Mouse (Mus musculus) thymus, adult 2 months (tissue): ENCODE results near the gene Ldhc. TPM values are rescaled to one million over a fixed set of nuclear protein-coding genes. Genes with fewer than 3 reads are reported as not detected.
A peak's percentile ranks its signal among the peaks of the same experiment; 100 is the strongest.

Source experiments
- DNase-seq: peaks from one replicate; pipeline ENCODE4 v3.0.0; 2021
- H3K27ac ChIP-seq: fragments of 200-500 bp; 2 replicates; pipeline ENCODE4 v1.5.1; 2012; ENCODE audit warnings: low read length, control low read depth; ENCODE audit not compliant: control insufficient read depth, insufficient read depth
- H3K27me3 ChIP-seq: fragments of 200-500 bp; 2 replicates; pipeline ENCODE4 v1.6.1; 2012; ENCODE audit warnings: mild to moderate bottlenecking, low read length, moderate library complexity, mixed read lengths; ENCODE audit not compliant: control insufficient read depth, insufficient read depth
- H3K36me3 ChIP-seq: fragments of 200-500 bp; 2 replicates; pipeline ENCODE4 v1.6.1; 2012; ENCODE audit warnings: mild to moderate bottlenecking, low read length, moderate library complexity; ENCODE audit not compliant: control insufficient read depth, insufficient read depth
- H3K4me1 ChIP-seq: fragments of 200-500 bp; replicated peaks from 2 replicates; pipeline ENCODE4 v1.6.1; 2012; ENCODE audit warnings: low read length; ENCODE audit not compliant: control insufficient read depth, insufficient read depth
- H3K4me3 ChIP-seq: fragments of 200-500 bp; 2 replicates; pipeline ENCODE4 v1.5.1; 2012; ENCODE audit warnings: mild to moderate bottlenecking, low read length, control low read depth, moderate library complexity; ENCODE audit not compliant: control insufficient read depth, insufficient read depth
- CTCF ChIP-seq: fragments of 200-500 bp; IDR thresholded peaks from 2 replicates; pipeline ENCODE4 v1.5.1; 2012; ENCODE audit warnings: mild to moderate bottlenecking, control low read depth, low read length, moderate library complexity, borderline replicate concordance; ENCODE audit not compliant: control insufficient read depth, poor library complexity, insufficient read depth; ENCODE audit errors: extremely low read depth
- POLR2A ChIP-seq: fragments of 200-500 bp; IDR thresholded peaks from 2 replicates; pipeline ENCODE4 v1.6.1; 2012; ENCODE audit warnings: mild to moderate bottlenecking, low read length, control low read depth, moderate library complexity; ENCODE audit not compliant: control insufficient read depth, poor library complexity, insufficient read depth; ENCODE audit errors: extremely low read depth
- WGBS: fragments of 180-500 bp; shearing (Covaris S2); methylation state at CpG from one replicate; pipeline ENCODE4 v1.1.7; 2018; 5-methylcytosine and 5-hydroxymethylcytosine counted together
- polyA plus RNA-seq: library from polyadenylated mRNA; depleted of rRNA; stranded (reverse); fragments of >200 nt; gene quantifications from 2 replicates; pipeline ENCODE4 v1.2.3, GENCODE M21; 2012

The Ldhc gene
- polyA plus RNA-seq, 1 experiment, result 0.20 TPM

- peak overlapping the region; percentile 71 for H3K27ac ChIP-seq
- peaks cover 14% of the 10 kb centered on the region for H3K4me1 ChIP-seq
- DNase-seq, result peak; percentile 80
- H3K36me3 ChIP-seq, result peaks cover 27% of the 10 kb centered on the region
- H3K27me3 ChIP-seq, result no peaks in the 10 kb centered on the region
- H3K4me3 ChIP-seq, result peak overlapping the region; percentile 73
- TF ChIP-seq POLR2A (no peak), CTCF (peak; percentile 69; the same call in 1 of the 2 replicates)
- under 1% methylated on average over 28 of the region's 28 CpGs for WGBS
These were observed 14.3 kb upstream of the Ldhc start for GRCm38 (mm10) chr7:46846486-46847244.

- no peak overlapping the region for H3K27ac ChIP-seq
- H3K27me3 ChIP-seq, result no peaks in the 10 kb centered on the region
- H3K36me3 ChIP-seq, result peaks cover 53% of the 10 kb centered on the region
- TF ChIP-seq CTCF, result no peak
- TF ChIP-seq POLR2A, result no peak
- H3K4me3 ChIP-seq, result no peak overlapping the region
- no peak for DNase-seq
- H3K4me1 ChIP-seq, result peaks cover 14% of the 10 kb centered on the region
- WGBS, result 96% methylated on average over 5 of the region's 5 CpGs
These were observed 11.7 kb upstream of the Ldhc start for GRCm38 (mm10) chr7:46849287-46849686.

- Histone ChIP-seq H3K4me3 (no peak overlapping the region), H3K36me3 (peaks cover 71% of the 10 kb centered on the region), H3K27ac (no peak overlapping the region), H3K27me3 (no peaks in the 10 kb centered on the region), H3K4me1 (peaks cover 8% of the 10 kb centered on the region)
- 94% methylated on average over 7 of the region's 7 CpGs for WGBS
- no peak for DNase-seq
- TF ChIP-seq CTCF, result peak; percentile 23; the same call in 1 of the 2 replicates
- no peak for TF ChIP-seq POLR2A
These were observed 10.0 kb upstream of the Ldhc start for GRCm38 (mm10) chr7:46851026-46851425.

- peaks cover 73% of the 10 kb centered on the region for H3K36me3 ChIP-seq
These were observed 8.3 kb upstream of the Ldhc start for GRCm38 (mm10) chr7:46852666-46853065.

GRCm38 (mm10) chr7:46853365-46853764 is 7.6 kb upstream of the Ldhc start:
- H3K27me3 ChIP-seq, result no peaks in the 10 kb centered on the region
- no peak for DNase-seq
- 96% methylated on average over 9 of the region's 9 CpGs for WGBS
- no peak overlapping the region for H3K4me3 ChIP-seq
- peaks cover 73% of the 10 kb centered on the region for H3K36me3 ChIP-seq
- H3K4me1 ChIP-seq, result no peaks in the 10 kb centered on the region
- TF ChIP-seq CTCF (no peak), POLR2A (no peak)
- no peak overlapping the region for H3K27ac ChIP-seq

More at GRCm38 (mm10) chr7:46852666-46853065, 8.3 kb upstream of the Ldhc start:
- Histone ChIP-seq H3K4me1 (no peaks in the 10 kb centered on the region), H3K27me3 (no peaks in the 10 kb centered on the region), H3K4me3 (no peak overlapping the region), H3K27ac (no peak overlapping the region)
- no peak for DNase-seq
- TF ChIP-seq POLR2A, result no peak
- TF ChIP-seq CTCF, result no peak
- WGBS, result 100% methylated on average over 1 of the region's 1 CpGs

GRCm38 (mm10) chr7:46855866-46856560 is 5.0 kb upstream of the Ldhc start:
- no peaks in the 10 kb centered on the region for H3K4me1 ChIP-seq
- H3K27me3 ChIP-seq, result no peaks in the 10 kb centered on the region
- no peak for DNase-seq
- no peak overlapping the region for H3K27ac ChIP-seq
- H3K36me3 ChIP-seq, result peaks cover 52% of the 10 kb centered on the region
- TF ChIP-seq POLR2A (no peak), CTCF (no peak)
- H3K4me3 ChIP-seq, result no peak overlapping the region
- WGBS, result 93% methylated on average over 7 of the region's 7 CpGs
